Mouse (Mus musculus) limb, embryonic 13.5 days (tissue): ENCODE data around the gene Irx4. TPM values are rescaled to one million over a fixed set of nuclear protein-coding genes. Genes with fewer than 3 reads are reported as not detected.
A peak's percentile ranks its signal among the peaks of the same experiment; 100 is the strongest.

Experiments used
- ATAC-seq: fragments of 200-750 bp; cut with Nextera tagmentation; 2 replicates; pipeline ENCODE4 v1.8.0; 2017; ENCODE audit warnings: low read depth, moderate number of reproducible peaks, moderate TSS enrichment; ENCODE audit not compliant: low FRiP score
- H3K27ac ChIP-seq: fragments of 300-500 bp; sonication (generic); 2 replicates; pipeline ENCODE4 v1.5.1; 2015; ENCODE audit warnings: inconsistent platforms, mild to moderate bottlenecking, moderate library complexity
- H3K27me3 ChIP-seq: fragments of 300-500 bp; sonication (generic); 2 replicates; pipeline ENCODE4 v1.6.1; 2015; ENCODE audit warnings: mild to moderate bottlenecking, inconsistent platforms
- H3K36me3 ChIP-seq: fragments of 300-500 bp; sonication (generic); 2 replicates; pipeline ENCODE4 v1.6.1; 2015; ENCODE audit warnings: inconsistent platforms, mild to moderate bottlenecking, moderate library complexity
- H3K4me1 ChIP-seq: fragments of 300-500 bp; sonication (generic); 2 replicates; pipeline ENCODE4 v1.6.1; 2015; ENCODE audit warnings: inconsistent platforms
- H3K4me2 ChIP-seq: fragments of 300-500 bp; sonication (generic); replicated peaks from 2 replicates; pipeline ENCODE4 v1.6.1; 2015; ENCODE audit warnings: inconsistent platforms, mild to moderate bottlenecking, moderate library complexity
- H3K4me3 ChIP-seq: fragments of 300-500 bp; sonication (generic); 2 replicates; pipeline ENCODE4 v1.5.1; 2015; ENCODE audit warnings: moderate library complexity, mild to moderate bottlenecking, inconsistent platforms
- H3K9ac ChIP-seq: fragments of 300-500 bp; sonication (generic); 2 replicates; pipeline ENCODE4 v1.6.1; 2015; ENCODE audit warnings: mild to moderate bottlenecking, inconsistent platforms
- H3K9me3 ChIP-seq: fragments of 300-500 bp; sonication (generic); 2 replicates; pipeline ENCODE4 v1.6.1; 2016; ENCODE audit warnings: inconsistent platforms
- WGBS: fragments of 180-500 bp; shearing (Covaris S2); methylation state at CpG from one replicate; pipeline ENCODE4 v1.1.7; 2015; 5-methylcytosine and 5-hydroxymethylcytosine counted together
- polyA plus RNA-seq: library from polyadenylated mRNA; unstranded; fragments of >200 nt; fragmentation: Nextera tagmentation; extraction: Ambion mirVana; gene quantifications from 2 replicates; pipeline ENCODE4 v1.2.1, GENCODE M21; 2015

The Irx4 gene
- polyA plus RNA-seq, 1 experiment from 2014 or later = 7.6 TPM

DNA sequence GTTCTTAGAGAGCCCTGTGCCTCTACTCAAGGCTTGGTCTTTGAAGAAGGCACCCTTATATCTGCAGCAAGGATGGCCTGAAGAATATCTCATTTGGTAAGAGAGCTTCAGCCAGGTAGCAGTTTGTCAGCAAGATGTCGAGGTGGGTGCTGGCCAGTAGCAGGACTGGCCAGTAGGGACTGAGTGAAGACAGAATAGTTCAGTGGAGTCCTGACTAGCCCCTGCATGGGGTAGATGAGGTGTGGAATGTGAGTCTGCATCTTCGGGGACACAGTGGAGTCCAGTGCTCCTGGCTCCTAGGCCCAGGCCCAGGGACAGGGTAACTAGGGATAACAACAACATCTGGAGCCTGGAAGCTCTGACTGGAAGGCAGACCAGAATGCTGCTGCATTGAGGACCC is 1.6 kb downstream of the Irx4 start:
- Histone ChIP-seq H3K36me3 (no peaks in the 10 kb centered on the region), H3K4me1 (peaks cover 32% of the 10 kb centered on the region), H3K27ac (no peak overlapping the region), H3K4me2 (peak overlapping the region; percentile 83), H3K9me3 (no peaks in the 10 kb centered on the region), H3K4me3 (peak overlapping the region; percentile 52), H3K9ac (no peak overlapping the region), H3K27me3 (peaks cover 100% of the 10 kb centered on the region)
- 26% methylated on average over 2 of the region's 2 CpGs for WGBS
- no peak for ATAC-seq

DNA sequence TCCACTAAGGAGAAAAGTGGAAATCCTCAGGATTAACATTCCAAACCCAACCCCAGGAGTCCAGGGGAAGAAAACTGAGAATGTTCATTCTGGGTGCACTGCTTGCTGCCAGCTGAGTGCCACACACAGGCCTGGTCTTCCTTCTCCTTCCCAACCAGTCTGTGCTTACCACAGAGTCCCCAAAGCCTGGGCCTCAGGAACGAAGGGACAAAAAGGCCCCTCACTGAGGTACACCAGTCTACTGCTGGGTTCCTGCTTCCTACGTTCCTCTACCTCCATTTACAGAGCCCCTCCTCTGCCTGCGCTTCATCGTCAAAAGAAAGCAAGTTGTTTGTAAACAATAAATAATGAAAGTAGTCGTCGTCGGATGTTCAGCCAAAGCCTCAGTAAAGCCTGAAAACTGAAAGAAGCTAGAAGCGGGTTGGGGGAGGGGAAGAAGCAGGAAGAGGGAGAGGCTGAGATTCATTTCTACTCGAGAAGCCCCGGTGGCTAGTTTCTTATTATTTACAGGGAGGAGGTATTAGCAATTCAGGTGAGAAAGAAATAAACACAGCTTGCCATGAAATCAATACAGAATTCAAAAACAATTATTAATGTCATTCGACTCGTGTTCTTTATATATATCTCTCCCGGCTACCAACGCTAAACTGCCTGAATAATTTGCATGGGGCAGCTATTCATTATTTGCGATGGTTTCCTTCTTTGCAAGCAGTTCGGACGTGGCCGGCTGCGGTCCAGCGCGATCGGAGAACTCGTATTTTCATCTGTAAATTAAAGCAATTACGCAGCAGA is 2.3 kb downstream of the Irx4 start:
- Histone ChIP-seq H3K9me3 (no peaks in the 10 kb centered on the region), H3K36me3 (no peaks in the 10 kb centered on the region), H3K4me2 (peak overlapping the region; percentile 83), H3K4me3 (peak overlapping the region; percentile 17), H3K9ac (no peak overlapping the region), H3K27ac (no peak overlapping the region), H3K4me1 (peaks cover 32% of the 10 kb centered on the region), H3K27me3 (peaks cover 100% of the 10 kb centered on the region)
- no peak for ATAC-seq
- WGBS = 2% methylated on average over 24 of the region's 24 CpGs

DNA sequence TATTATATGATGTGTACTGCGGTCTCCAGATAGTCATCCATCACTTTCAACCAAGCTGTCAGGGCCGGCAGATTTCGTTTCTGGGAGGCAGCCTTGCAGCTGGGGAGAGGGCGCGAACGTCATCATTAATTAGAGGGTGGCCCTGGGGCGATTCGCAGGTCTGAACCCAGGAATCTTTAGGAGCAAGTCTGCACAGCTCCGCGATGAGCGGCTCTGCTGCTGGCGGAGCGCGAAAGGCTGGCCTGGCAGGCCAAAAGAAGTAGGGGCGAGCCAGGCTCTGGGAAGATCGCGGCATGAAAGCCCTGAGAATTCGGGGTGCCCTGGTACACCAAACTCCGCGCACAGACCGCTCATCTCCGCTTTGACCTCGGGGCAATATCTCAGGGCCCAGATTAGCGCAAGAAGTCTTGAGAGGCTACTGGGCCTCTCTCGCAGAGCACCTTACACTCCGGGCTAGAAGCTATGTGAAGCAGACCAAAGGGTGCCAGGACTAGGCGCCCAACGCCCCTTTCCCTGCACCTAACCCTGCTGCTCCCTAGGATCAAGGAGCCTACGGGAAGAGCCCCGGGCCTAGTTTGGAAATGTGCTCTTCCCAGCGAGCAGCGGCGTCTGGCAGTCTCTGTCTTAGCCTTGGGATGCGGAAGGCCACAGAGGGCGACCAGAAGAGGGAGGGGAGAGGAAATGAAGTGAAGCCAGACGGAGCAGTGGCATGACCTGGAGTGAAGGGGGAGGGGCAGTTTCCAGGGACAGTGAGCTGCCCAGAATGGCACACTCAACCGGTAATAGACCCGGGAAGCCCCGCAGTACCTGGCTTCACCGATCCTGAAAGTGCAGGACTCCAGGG is 3.1 kb downstream of the Irx4 start:
- Histone ChIP-seq H3K36me3 (no peaks in the 10 kb centered on the region), H3K27ac (peak overlapping the region; percentile 4; the same call in 1 of the 2 replicates)
- WGBS = under 1% methylated on average over 40 of the region's 40 CpGs

DNA sequence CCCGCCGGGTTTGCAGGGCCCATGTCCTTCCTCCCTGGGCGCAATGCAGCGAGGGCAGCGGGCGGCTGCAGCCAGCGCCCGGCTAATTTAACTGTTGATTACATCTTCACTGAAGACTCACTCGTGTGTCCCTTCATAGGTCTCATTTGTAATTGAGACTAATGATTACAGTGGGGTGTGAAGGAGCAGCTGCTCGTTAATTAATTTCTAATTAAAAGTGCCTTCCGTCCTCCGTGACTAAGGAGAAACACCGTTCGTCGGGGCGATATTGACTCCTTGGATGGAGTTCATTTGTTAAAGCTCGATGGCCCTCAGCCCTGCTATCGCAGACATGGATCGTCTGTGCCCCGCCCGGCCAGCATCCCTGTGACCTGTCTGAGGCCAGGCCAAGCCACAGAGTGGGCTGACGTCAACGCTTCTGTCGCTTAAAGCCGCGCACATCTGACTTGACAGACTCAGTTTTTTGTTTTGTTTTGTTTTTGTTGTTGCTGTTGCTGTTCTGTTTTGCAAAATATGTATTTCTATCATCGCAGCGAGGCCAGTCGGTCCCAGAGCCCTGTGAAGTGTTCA is 4.0 kb downstream of the Irx4 start:
- Histone ChIP-seq H3K4me2 (peak overlapping the region; percentile 83), H3K4me3 (peak overlapping the region; percentile 17; the same call in 1 of the 2 replicates), H3K4me1 (peaks cover 43% of the 10 kb centered on the region), H3K27me3 (peaks cover 100% of the 10 kb centered on the region), H3K27ac (no peak overlapping the region), H3K9me3 (no peaks in the 10 kb centered on the region), H3K36me3 (no peaks in the 10 kb centered on the region), H3K9ac (no peak overlapping the region)
- no peak for ATAC-seq
- WGBS = 1% methylated on average over 29 of the region's 29 CpGs

More for the DNA sequence above, 3.1 kb downstream of the Irx4 start:
- Histone ChIP-seq H3K4me1 (peaks cover 34% of the 10 kb centered on the region), H3K4me3 (peak overlapping the region; percentile 17), H3K9ac (no peak overlapping the region), H3K9me3 (no peaks in the 10 kb centered on the region), H3K4me2 (peak overlapping the region; percentile 83), H3K27me3 (peaks cover 100% of the 10 kb centered on the region)
- ATAC-seq = no peak

DNA sequence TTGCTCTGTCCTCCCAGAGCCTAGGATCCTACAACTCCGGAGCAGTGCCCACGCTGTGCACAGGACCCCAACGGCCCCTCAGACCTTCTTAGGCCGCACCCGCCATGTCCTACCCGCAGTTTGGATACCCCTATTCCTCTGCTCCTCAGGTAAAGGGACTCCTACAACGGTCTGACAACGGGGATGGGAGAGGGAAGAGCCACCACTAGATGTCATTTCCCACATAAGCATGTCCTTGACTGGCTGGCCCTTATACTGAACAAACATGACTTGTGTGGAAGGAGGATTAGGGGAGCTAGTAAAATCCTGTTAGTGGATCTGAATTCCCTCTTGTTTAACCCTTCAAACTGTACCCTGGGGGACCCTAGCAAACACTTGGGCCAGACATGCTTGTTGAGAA is 4.6 kb downstream of the Irx4 start:
- peaks cover 43% of the 10 kb centered on the region for H3K4me1 ChIP-seq
- ATAC-seq = no peak
- no peaks in the 10 kb centered on the region for H3K9me3 ChIP-seq
- H3K9ac ChIP-seq = no peak overlapping the region
- 19% methylated on average over 8 of the region's 8 CpGs for WGBS
- peaks cover 100% of the 10 kb centered on the region for H3K27me3 ChIP-seq
- H3K27ac ChIP-seq = no peak overlapping the region
- H3K4me3 ChIP-seq = no peak overlapping the region
- H3K4me2 ChIP-seq = peak overlapping the region; percentile 57; the same call in 1 of the 2 replicates
- H3K36me3 ChIP-seq = no peaks in the 10 kb centered on the region

DNA sequence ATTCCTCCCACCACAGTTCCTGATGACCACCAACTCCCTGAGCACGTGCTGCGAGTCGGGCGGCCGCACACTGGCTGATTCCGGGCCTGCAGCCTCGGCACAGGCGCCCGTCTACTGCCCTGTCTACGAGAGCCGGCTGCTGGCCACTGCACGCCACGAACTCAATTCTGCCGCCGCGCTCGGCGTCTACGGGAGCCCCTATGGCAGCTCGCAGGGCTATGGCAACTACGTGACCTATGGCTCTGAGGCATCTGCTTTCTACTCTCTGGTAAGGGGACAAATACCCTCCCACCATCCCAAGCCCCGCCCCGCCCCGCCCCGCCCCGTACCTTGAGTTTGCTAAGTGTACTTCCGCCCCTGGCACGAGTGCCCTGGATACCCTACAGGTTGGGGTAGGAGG is 5.2 kb downstream of the Irx4 start:
- H3K9ac ChIP-seq = no peak overlapping the region
- no peaks in the 10 kb centered on the region for H3K9me3 ChIP-seq
- no peak overlapping the region for H3K27ac ChIP-seq
- no peaks in the 10 kb centered on the region for H3K36me3 ChIP-seq
- 0 out of 2 replicates have a peak, but pooled peaks have one; percentile 26 for ATAC-seq
- peak overlapping the region; percentile 28 for H3K4me3 ChIP-seq
- WGBS = 2% methylated on average over 28 of the region's 28 CpGs
- peaks cover 100% of the 10 kb centered on the region for H3K27me3 ChIP-seq
- peak overlapping the region; percentile 57 for H3K4me2 ChIP-seq
- peaks cover 39% of the 10 kb centered on the region for H3K4me1 ChIP-seq

DNA sequence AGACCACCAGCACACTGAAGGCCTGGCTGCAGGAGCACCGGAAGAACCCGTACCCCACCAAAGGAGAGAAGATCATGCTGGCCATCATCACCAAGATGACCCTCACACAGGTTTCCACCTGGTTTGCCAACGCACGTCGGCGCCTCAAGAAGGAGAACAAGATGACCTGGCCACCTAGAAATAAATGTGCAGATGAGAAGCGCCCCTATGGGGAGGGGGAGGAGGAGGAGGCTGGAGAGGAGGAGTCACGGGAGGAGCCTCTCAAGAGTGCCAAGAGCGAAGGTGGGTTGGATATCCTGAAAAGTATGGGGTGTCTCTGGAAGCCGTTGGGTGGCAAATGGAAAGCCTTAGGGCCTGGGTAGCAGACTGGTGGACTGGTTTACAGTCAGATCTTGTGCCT is 7.3 kb downstream of the Irx4 start:
- H3K4me1 ChIP-seq = peaks cover 38% of the 10 kb centered on the region
- H3K27ac ChIP-seq = no peak overlapping the region
- no peak overlapping the region for H3K4me2 ChIP-seq
- H3K27me3 ChIP-seq = peaks cover 100% of the 10 kb centered on the region
- no peak overlapping the region for H3K4me3 ChIP-seq
- WGBS = 5% methylated on average over 10 of the region's 10 CpGs
- no peaks in the 10 kb centered on the region for H3K36me3 ChIP-seq
- ATAC-seq = no peak
- H3K9me3 ChIP-seq = no peaks in the 10 kb centered on the region
- H3K9ac ChIP-seq = no peak overlapping the region

DNA sequence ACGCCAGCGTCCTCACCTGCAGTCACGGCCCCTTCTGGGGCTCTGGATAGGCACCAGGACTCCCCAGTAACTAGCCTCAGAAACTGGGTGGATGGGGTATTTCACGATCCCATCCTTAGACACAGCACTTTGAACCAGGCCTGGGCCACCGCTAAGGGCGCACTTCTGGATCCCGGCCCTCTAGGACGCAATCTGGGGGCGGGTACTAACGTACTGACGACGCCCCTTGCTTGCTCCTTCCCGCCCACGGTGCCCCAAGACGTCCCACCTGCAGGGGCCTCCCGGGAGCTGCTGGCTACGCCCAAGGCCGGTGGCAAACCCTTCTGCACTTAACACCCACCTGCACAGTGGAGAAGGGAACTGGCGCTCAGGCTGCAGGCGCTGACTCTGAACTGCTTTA is 8.4 kb downstream of the Irx4 start:
- no peak overlapping the region for H3K27ac ChIP-seq
- H3K4me1 ChIP-seq = peaks cover 30% of the 10 kb centered on the region
- WGBS = under 1% methylated on average over 20 of the region's 20 CpGs
- peaks cover 100% of the 10 kb centered on the region for H3K27me3 ChIP-seq
- H3K9me3 ChIP-seq = no peaks in the 10 kb centered on the region
- peak overlapping the region; percentile 23 for H3K4me2 ChIP-seq
- no peak for ATAC-seq
- H3K4me3 ChIP-seq = peak overlapping the region; percentile 5; the same call in 1 of the 2 replicates
- 0 out of 2 replicates have a peak overlapping the region, but pooled peaks have one; percentile 13 for H3K9ac ChIP-seq
- H3K36me3 ChIP-seq = no peaks in the 10 kb centered on the region

DNA sequence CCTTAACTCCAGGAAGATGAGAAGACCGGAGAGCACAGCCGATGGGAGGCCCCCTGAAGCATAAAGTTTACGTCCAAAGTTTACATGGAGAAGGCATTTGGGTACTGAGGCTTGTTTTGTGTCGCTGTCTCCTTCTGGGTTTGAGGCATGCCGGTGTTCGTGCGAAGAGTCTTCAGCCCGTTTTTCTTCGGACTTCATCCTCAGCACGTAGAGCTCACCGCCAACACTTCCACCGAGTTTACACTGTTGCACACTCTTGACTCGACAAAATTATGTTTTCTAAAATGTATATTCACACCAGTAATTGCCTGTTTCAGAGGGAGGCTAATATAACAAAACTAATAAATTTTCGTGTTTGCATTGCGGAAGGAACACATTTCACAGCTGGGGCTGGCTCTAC is 9.0 kb downstream of the Irx4 start:
- Histone ChIP-seq H3K4me2 (no peak overlapping the region), H3K27ac (no peak overlapping the region), H3K27me3 (peaks cover 100% of the 10 kb centered on the region), H3K9me3 (no peaks in the 10 kb centered on the region), H3K4me1 (peaks cover 26% of the 10 kb centered on the region), H3K9ac (no peak overlapping the region), H3K4me3 (0 out of 2 replicates have a peak overlapping the region, but pooled peaks have one; percentile 5), H3K36me3 (no peaks in the 10 kb centered on the region)
- WGBS = 4% methylated on average over 15 of the region's 15 CpGs
- no peak for ATAC-seq

DNA sequence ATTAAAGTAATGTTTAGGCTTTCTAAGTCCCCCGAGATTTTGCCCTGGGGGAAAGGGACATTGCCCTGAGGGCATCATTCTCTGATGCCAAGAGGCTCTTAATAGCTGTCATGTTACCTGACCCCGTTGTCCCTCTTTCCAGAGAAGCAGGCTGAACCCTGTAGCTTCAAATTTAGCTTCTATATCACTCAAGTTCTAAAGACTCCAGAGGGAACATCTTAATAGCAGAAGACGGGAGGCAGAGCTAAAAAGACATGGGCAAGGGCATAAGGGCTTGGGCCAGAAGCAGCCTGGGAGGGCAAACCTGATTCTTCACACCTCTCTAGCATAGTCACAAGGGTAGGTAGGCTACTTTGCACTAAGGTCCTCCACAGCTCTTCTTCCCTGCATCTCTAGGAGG is 9.6 kb downstream of the Irx4 start:
- H3K4me2 ChIP-seq = no peak overlapping the region
- ATAC-seq = no peak

DNA sequence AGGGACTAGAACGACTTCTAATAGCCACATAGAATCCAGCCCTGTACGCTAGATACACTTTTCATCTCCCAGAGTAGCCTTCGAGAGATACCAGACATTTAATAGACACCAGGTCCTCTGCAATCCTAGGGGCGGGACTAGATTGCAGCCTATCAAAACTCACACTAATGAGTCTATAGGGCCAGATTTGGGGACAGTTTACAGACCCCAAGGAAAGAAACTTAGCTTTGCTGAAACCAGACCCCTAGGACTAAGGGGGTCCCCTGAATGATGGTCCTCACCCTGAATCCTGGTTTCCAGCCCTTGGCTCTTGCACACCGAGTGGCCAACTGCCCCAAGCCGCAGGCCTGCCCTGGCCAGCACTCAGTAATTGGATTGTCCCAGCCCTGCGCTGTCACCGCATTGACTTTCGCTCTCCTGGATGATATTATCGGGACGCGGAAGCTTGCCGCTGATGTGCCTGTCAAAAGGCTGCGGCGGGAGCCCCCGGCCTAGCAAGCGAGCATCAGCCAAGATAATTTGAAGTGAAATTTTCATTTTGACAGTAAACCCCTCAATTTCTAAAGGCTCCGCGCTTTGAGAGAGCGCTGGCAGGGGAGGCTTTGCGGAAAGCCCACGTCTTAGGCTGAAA is 10.3 kb downstream of the Irx4 start:
- no peak overlapping the region for H3K9ac ChIP-seq
- H3K36me3 ChIP-seq = no peaks in the 10 kb centered on the region
- no peak overlapping the region for H3K27ac ChIP-seq
- no peak overlapping the region for H3K4me3 ChIP-seq
- ATAC-seq = no peak
- no peaks in the 10 kb centered on the region for H3K9me3 ChIP-seq
- H3K4me2 ChIP-seq = peak overlapping the region; percentile 55; the same call in 1 of the 2 replicates
- peaks cover 22% of the 10 kb centered on the region for H3K4me1 ChIP-seq
- H3K27me3 ChIP-seq = peaks cover 100% of the 10 kb centered on the region
- 7% methylated on average over 22 of the region's 22 CpGs for WGBS

More for the DNA sequence above, 9.6 kb downstream of the Irx4 start:
- WGBS = 9% methylated on average over 3 of the region's 3 CpGs
- H3K4me3 ChIP-seq = no peak overlapping the region
- H3K4me1 ChIP-seq = peaks cover 26% of the 10 kb centered on the region
- H3K27me3 ChIP-seq = peaks cover 100% of the 10 kb centered on the region
- H3K9me3 ChIP-seq = no peaks in the 10 kb centered on the region
- H3K9ac ChIP-seq = no peak overlapping the region
- no peak overlapping the region for H3K27ac ChIP-seq
- no peaks in the 10 kb centered on the region for H3K36me3 ChIP-seq
